Mouse (Mus musculus) lung, embryonic 15.5 days (tissue): Measurements from ENCODE around the gene Erich4. TPM values are rescaled to one million over a fixed set of nuclear protein-coding genes. Genes with fewer than 3 reads are reported as not detected.
A peak's percentile ranks its signal among the peaks of the same experiment; 100 is the strongest.
"Not testable (repeated sequence)": the region's sequence is repeated elsewhere in the genome, so short reads cannot be mapped to it uniquely, and the experiment has no call there.

Experiments
- ATAC-seq: fragments of 200-750 bp; cut with Nextera tagmentation; 2 replicates; pipeline ENCODE4 v1.8.0; 2017; ENCODE audit warnings: moderate number of reproducible peaks, borderline replicate concordance; ENCODE audit not compliant: low FRiP score, low TSS enrichment; ENCODE audit errors: extremely low read depth
- H3K27ac ChIP-seq: fragments of 300-500 bp; sonication (generic); 2 replicates; pipeline ENCODE4 v1.5.1; 2015; ENCODE audit warnings: moderate library complexity, mild to moderate bottlenecking, inconsistent platforms
- H3K27me3 ChIP-seq: fragments of 300-500 bp; sonication (generic); 2 replicates; pipeline ENCODE4 v1.6.1; 2015; ENCODE audit warnings: inconsistent platforms
- H3K36me3 ChIP-seq: fragments of 300-500 bp; sonication (generic); 2 replicates; pipeline ENCODE4 v1.6.1; 2015; ENCODE audit warnings: inconsistent platforms
- H3K4me1 ChIP-seq: fragments of 300-500 bp; sonication (generic); 2 replicates; pipeline ENCODE4 v1.6.1; 2015; ENCODE audit warnings: inconsistent platforms
- H3K4me2 ChIP-seq: fragments of 300-500 bp; sonication (generic); 2 replicates; pipeline ENCODE4 v1.6.1; 2015; ENCODE audit warnings: inconsistent platforms, mild to moderate bottlenecking, moderate library complexity
- H3K4me3 ChIP-seq: fragments of 300-500 bp; sonication (generic); 2 replicates; pipeline ENCODE4 v1.5.1; 2015; ENCODE audit warnings: mild to moderate bottlenecking, inconsistent platforms
- H3K9ac ChIP-seq: fragments of 300-500 bp; sonication (generic); 2 replicates; pipeline ENCODE4 v1.6.1; 2015; ENCODE audit warnings: inconsistent platforms
- H3K9me3 ChIP-seq: fragments of 300-500 bp; sonication (generic); 2 replicates; pipeline ENCODE4 v1.6.1; 2016; ENCODE audit warnings: inconsistent platforms
- WGBS: fragments of 180-500 bp; shearing (Covaris S2); methylation state at CpG from one replicate; pipeline ENCODE4 v1.1.7; 2015; 5-methylcytosine and 5-hydroxymethylcytosine counted together
- polyA plus RNA-seq: library from polyadenylated mRNA; unstranded; fragments of >200 nt; fragmentation: Nextera tagmentation; extraction: Ambion mirVana; gene quantifications from 2 replicates; pipeline ENCODE4 v1.2.1, GENCODE M21; 2015

The Erich4 gene
- polyA plus RNA-seq, 1 experiment from 2014 or later: not detected

GRCm38 (mm10) chr7:25599663-25600062, 16.0 kb downstream of the Erich4 start:
- no peaks in the 10 kb centered on the region for H3K4me1 ChIP-seq
- H3K9ac ChIP-seq: no peak overlapping the region
- peak; percentile 55; the same call in 1 of the 2 replicates for ATAC-seq
- H3K4me3 ChIP-seq: no peak overlapping the region
- 10% methylated on average over 10 of the region's 10 CpGs for WGBS
- H3K36me3 ChIP-seq: no peaks in the 10 kb centered on the region
- no peak overlapping the region for H3K4me2 ChIP-seq
- H3K27ac ChIP-seq: no peak overlapping the region
- H3K9me3 ChIP-seq: no peaks in the 10 kb centered on the region
- H3K27me3 ChIP-seq: no peaks in the 10 kb centered on the region

- WGBS: 67% methylated on average over 3 of the region's 3 CpGs
- H3K9me3 ChIP-seq: no peaks in the 10 kb centered on the region
- no peak overlapping the region for H3K4me2 ChIP-seq
- no peaks in the 10 kb centered on the region for H3K36me3 ChIP-seq
- H3K27ac ChIP-seq: no peak overlapping the region
- no peaks in the 10 kb centered on the region for H3K27me3 ChIP-seq
- no peak for ATAC-seq
- no peaks in the 10 kb centered on the region for H3K4me1 ChIP-seq
- H3K4me3 ChIP-seq: no peak overlapping the region
- H3K9ac ChIP-seq: no peak overlapping the region
Measured at GRCm38 (mm10) chr7:25593859-25594258, 21.8 kb downstream of the Erich4 start.

GRCm38 (mm10) chr7:25591226-25591625, 24.5 kb downstream of the Erich4 start:
- Histone ChIP-seq H3K27ac (no peak overlapping the region), H3K36me3 (no peaks in the 10 kb centered on the region), H3K27me3 (no peaks in the 10 kb centered on the region), H3K9ac (no peak overlapping the region), H3K4me3 (no peak overlapping the region), H3K4me2 (no peak overlapping the region), H3K4me1 (no peaks in the 10 kb centered on the region), H3K9me3 (no peaks in the 10 kb centered on the region)
- 76% methylated on average over 2 of the region's 2 CpGs for WGBS
- ATAC-seq: no peak

GRCm38 (mm10) chr7:25585351-25586204, 30.1 kb downstream of the Erich4 start:
- WGBS: 74% methylated on average over 9 of the region's 9 CpGs
- Histone ChIP-seq H3K36me3 (no peaks in the 10 kb centered on the region), H3K27me3 (no peaks in the 10 kb centered on the region), H3K4me1 (0 out of 2 replicates have a peak, but pooled peaks cover 3% of the 10 kb centered on the region), H3K4me3 (no peak overlapping the region), H3K9ac (no peak overlapping the region), H3K27ac (no peak overlapping the region), H3K4me2 (no peak overlapping the region), H3K9me3 (no peaks in the 10 kb centered on the region)
- ATAC-seq: no peak

GRCm38 (mm10) chr7:25584651-25585050, 31.0 kb downstream of the Erich4 start:
- H3K4me1 ChIP-seq: 0 out of 2 replicates have a peak, but pooled peaks cover 3% of the 10 kb centered on the region
- no peak overlapping the region for H3K27ac ChIP-seq
- 72% methylated on average over 5 of the region's 5 CpGs for WGBS
- H3K9me3 ChIP-seq: no peaks in the 10 kb centered on the region
- H3K27me3 ChIP-seq: no peaks in the 10 kb centered on the region
- H3K9ac ChIP-seq: no peak overlapping the region
- no peak for ATAC-seq
- no peak overlapping the region for H3K4me3 ChIP-seq
- H3K36me3 ChIP-seq: no peaks in the 10 kb centered on the region
- no peak overlapping the region for H3K4me2 ChIP-seq

- Histone ChIP-seq H3K4me3 (no peak overlapping the region), H3K4me1 (0 out of 2 replicates have a peak, but pooled peaks cover 3% of the 10 kb centered on the region), H3K4me2 (no peak overlapping the region), H3K9me3 (no peaks in the 10 kb centered on the region), H3K9ac (no peak overlapping the region), H3K27ac (no peak overlapping the region), H3K36me3 (no peaks in the 10 kb centered on the region), H3K27me3 (no peaks in the 10 kb centered on the region)
- 78% methylated on average over 15 of the region's 15 CpGs for WGBS
- ATAC-seq: no peak
Measured at GRCm38 (mm10) chr7:25582301-25582810, 33.3 kb downstream of the Erich4 start.

- WGBS: 78% methylated on average over 10 of the region's 10 CpGs
- no peaks in the 10 kb centered on the region for H3K36me3 ChIP-seq
- peaks cover 9% of the 10 kb centered on the region for H3K4me1 ChIP-seq
- H3K4me3 ChIP-seq: no peak overlapping the region
- no peak overlapping the region for H3K9ac ChIP-seq
- no peak overlapping the region for H3K27ac ChIP-seq
- H3K27me3 ChIP-seq: no peaks in the 10 kb centered on the region
- no peak overlapping the region for H3K4me2 ChIP-seq
- no peaks in the 10 kb centered on the region for H3K9me3 ChIP-seq
- no peak for ATAC-seq
Measured at GRCm38 (mm10) chr7:25579441-25579840, 36.3 kb downstream of the Erich4 start.

GRCm38 (mm10) chr7:25576793-25577437, 38.8 kb downstream of the Erich4 start:
- peak; percentile 55 for ATAC-seq
- not testable (repeated sequence) for H3K9me3 ChIP-seq, H3K4me1 ChIP-seq, H3K9ac ChIP-seq, H3K27me3 ChIP-seq, H3K4me2 ChIP-seq, H3K4me3 ChIP-seq, H3K36me3 ChIP-seq
- whole genome bisulfite sequencing: 62% methylated on average over 12 of the region's 14 CpGs
- peak overlapping the region; percentile 73 for H3K27ac ChIP-seq

GRCm38 (mm10) chr7:25576308-25576707, 39.4 kb downstream of the Erich4 start:
- not testable (repeated sequence) for H3K4me3 ChIP-seq, H3K9me3 ChIP-seq, H3K36me3 ChIP-seq, H3K4me1 ChIP-seq, H3K27me3 ChIP-seq, H3K4me2 ChIP-seq, H3K9ac ChIP-seq
- H3K27ac ChIP-seq: peak overlapping the region; percentile 73
- ATAC-seq: peak; percentile 27; the same call in 1 of the 2 replicates
- 24% methylated on average over 6 of the region's 6 CpGs for WGBS

GRCm38 (mm10) chr7:25575870-25576269, 39.8 kb downstream of the Erich4 start:
- H3K27ac ChIP-seq: peak overlapping the region; percentile 73

GRCm38 (mm10) chr7:25575105-25575504, 40.6 kb downstream of the Erich4 start:
- H3K4me1 ChIP-seq: peaks cover 8% of the 10 kb centered on the region
- H3K4me2 ChIP-seq: no peak overlapping the region
- H3K9me3 ChIP-seq: no peaks in the 10 kb centered on the region
- H3K36me3 ChIP-seq: no peaks in the 10 kb centered on the region
- H3K27me3 ChIP-seq: no peaks in the 10 kb centered on the region
- no peak overlapping the region for H3K9ac ChIP-seq
- 66% methylated on average over 5 of the region's 5 CpGs for WGBS
- no peak overlapping the region for H3K4me3 ChIP-seq
- H3K27ac ChIP-seq: peak overlapping the region; percentile 73; the same call in 1 of the 2 replicates
- no peak for ATAC-seq

More at GRCm38 (mm10) chr7:25575870-25576269, 39.8 kb downstream of the Erich4 start:
- no peak overlapping the region for H3K9ac ChIP-seq
- H3K36me3 ChIP-seq: no peaks in the 10 kb centered on the region
- H3K27me3 ChIP-seq: no peaks in the 10 kb centered on the region
- H3K4me1 ChIP-seq: peaks cover 8% of the 10 kb centered on the region
- 18% methylated on average over 8 of the region's 8 CpGs for WGBS
- H3K4me2 ChIP-seq: no peak overlapping the region
- no peaks in the 10 kb centered on the region for H3K9me3 ChIP-seq
- no peak for ATAC-seq
- no peak overlapping the region for H3K4me3 ChIP-seq

GRCm38 (mm10) chr7:25573806-25574205, 41.9 kb downstream of the Erich4 start:
- WGBS: 62% methylated on average over 5 of the region's 5 CpGs
- not testable (repeated sequence) for H3K27ac ChIP-seq, H3K27me3 ChIP-seq, H3K4me3 ChIP-seq, ATAC-seq, H3K9me3 ChIP-seq, H3K36me3 ChIP-seq, H3K9ac ChIP-seq, H3K4me2 ChIP-seq, H3K4me1 ChIP-seq
